Mouse (Mus musculus): ENCODE data around the gene Rcan3. TPM values are rescaled to one million over a fixed set of nuclear protein-coding genes. Genes with fewer than 3 reads are reported as not detected.

Rcan3 gene
- polyA plus RNA-seq, 1 experiment: 18.2 TPM

DNA sequence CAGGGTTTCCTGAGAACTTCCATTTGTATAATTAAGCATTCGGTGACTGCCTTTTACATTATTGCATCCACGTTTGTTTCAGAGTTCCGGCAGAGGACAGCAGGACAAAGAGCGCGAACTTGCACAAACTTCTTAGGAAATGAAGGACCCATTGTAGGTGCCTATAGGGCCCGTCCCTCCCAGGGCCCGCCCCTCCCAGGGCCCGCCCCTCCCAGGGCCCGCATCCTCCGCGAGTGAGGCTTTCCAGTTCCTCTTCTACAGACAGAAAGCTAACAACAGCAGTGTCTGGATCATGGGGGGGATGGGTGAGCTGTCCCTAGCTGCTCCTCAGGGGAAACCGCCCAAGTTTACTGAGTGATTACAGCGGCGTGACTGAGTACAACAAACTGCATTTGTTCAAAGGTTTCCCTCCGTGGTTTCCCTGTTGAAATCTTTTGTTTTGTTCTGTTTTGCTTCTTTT lies 5.6 kb upstream of the Rcan3 start:
- H3K4me3 ChIP-seq (ENCODE audit: insufficient read depth, low read length): no peak overlapping the region
- TF ChIP-seq CTCF (IDR thresholded peaks at IDR 0.05; ENCODE audit: borderline replicate concordance, insufficient read depth, low read length) (no peak), POLR2A (IDR thresholded peaks at IDR 0.05; ENCODE audit: low read depth, low read length) (peak; percentile 65)
- H3K27ac ChIP-seq (ENCODE audit: insufficient read depth, low read length): no peak overlapping the region
- 0 out of 2 replicates have a peak, but pooled peaks cover 2% of the 10 kb centered on the region for H3K4me1 ChIP-seq (ENCODE audit: control insufficient read depth, insufficient read depth, low read length)

DNA sequence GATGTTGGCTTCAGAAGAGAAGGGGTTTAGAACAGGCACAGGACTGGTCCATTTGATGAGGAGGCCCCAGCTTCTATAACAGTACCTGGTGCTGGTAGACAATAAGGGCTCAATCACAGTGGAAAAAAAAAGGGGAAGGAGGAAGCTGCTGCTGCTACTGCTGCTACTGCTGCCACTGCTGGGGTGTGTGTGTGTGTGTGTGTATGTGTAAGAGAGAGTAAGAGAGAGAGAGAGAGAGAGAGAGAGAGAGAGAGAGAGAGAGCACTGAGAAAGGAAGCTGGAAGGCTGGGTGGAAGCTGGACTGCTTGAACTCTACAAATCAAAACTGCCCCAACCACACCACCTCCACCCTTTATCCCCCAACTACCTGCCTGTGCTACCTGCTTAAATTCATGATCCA lies 4.3 kb upstream of the Rcan3 start:
- TF ChIP-seq CTCF (IDR thresholded peaks at IDR 0.05; ENCODE audit: borderline replicate concordance, insufficient read depth, low read length) (no peak), POLR2A (IDR thresholded peaks at IDR 0.05; ENCODE audit: low read depth, low read length) (no peak)
- 0 out of 2 replicates have a peak, but pooled peaks cover 2% of the 10 kb centered on the region for H3K4me1 ChIP-seq (ENCODE audit: control insufficient read depth, insufficient read depth, low read length)

DNA sequence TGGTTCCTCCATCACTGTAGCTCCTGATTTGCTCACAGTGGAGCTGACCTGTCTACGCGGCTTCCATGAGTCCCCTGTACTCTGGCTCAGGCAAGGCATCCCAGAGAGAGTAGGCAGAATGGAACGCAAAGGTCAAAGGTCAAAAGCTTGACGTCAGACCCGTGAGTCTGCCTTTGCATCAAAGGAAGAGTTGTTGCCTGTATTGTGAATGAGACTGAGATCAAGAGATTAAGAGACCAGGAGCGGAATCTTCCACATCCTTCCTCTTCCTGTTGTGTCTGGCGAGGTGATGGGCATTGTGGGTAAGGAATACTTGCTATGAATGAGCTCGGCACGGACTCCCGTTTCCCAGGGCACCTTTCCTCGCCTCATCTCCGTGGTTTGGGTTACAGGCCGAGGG lies 2.6 kb upstream of the Rcan3 start:
- Histone ChIP-seq H3K4me3 (ENCODE audit: insufficient read depth, low read length) (no peak overlapping the region), H3K27ac (ENCODE audit: insufficient read depth, low read length) (no peak overlapping the region), H3K4me1 (ENCODE audit: control insufficient read depth, insufficient read depth, low read length) (0 out of 2 replicates have a peak, but pooled peaks cover 2% of the 10 kb centered on the region)
- no peak for TF ChIP-seq CTCF (IDR thresholded peaks at IDR 0.05; ENCODE audit: borderline replicate concordance, insufficient read depth, low read length)
- no peak for TF ChIP-seq POLR2A (IDR thresholded peaks at IDR 0.05; ENCODE audit: low read depth, low read length)

More for the DNA sequence above, 4.3 kb upstream of the Rcan3 start:
- Histone ChIP-seq H3K27ac (ENCODE audit: insufficient read depth, low read length) (no peak overlapping the region), H3K4me3 (ENCODE audit: insufficient read depth, low read length) (no peak overlapping the region)

DNA sequence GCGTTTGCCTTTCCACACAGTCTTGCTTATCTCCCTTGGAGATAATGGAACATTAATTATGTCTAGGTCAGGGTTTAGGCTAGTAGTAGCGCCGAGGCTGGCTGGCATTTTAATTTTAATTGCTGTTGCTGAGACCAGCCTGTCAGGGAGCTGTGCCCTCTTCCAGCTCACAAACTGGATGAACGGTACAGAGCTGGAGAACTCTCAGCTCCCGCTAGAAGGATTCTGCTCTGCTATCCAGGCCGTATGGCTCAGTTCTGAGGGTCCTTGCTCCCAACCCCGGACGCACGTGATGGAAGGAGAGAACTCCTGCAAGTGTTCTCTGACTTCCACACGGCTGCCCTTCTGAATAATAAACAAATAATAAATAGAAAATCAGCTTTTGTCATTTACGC lies 739 bp upstream of the Rcan3 start:
- TF ChIP-seq CTCF (IDR thresholded peaks at IDR 0.05; ENCODE audit: borderline replicate concordance, insufficient read depth, low read length): no peak
- no peak for TF ChIP-seq POLR2A (IDR thresholded peaks at IDR 0.05; ENCODE audit: low read depth, low read length)
- no peaks in the 10 kb centered on the region for H3K4me1 ChIP-seq (ENCODE audit: control insufficient read depth, insufficient read depth, low read length)
- no peak overlapping the region for H3K27ac ChIP-seq (ENCODE audit: insufficient read depth, low read length)
- H3K4me3 ChIP-seq (ENCODE audit: insufficient read depth, low read length): peak overlapping the region; percentile 49

DNA sequence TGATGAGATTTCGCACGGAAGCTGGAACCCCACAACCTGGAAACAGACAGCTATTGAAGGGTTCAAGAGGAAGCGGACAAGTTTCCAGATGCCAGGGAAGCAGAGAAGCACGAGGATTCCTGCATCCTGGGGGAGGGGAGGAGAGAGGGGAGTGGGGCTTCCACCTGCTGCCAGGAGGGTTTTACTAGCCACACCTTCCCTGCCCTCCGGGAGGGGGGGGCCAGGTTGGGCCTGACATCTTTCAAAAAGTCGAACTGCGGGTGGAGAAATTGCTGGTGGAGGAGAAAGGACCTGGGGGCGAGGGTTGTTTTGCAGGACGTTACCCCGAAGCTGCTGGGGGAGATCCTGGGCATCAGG lies 589 bp downstream of the Rcan3 start:
- peak overlapping the region; percentile 69 for H3K4me3 ChIP-seq (ENCODE audit: insufficient read depth, low read length)
- TF ChIP-seq CTCF (IDR thresholded peaks at IDR 0.05; ENCODE audit: borderline replicate concordance, insufficient read depth, low read length) (no peak), POLR2A (IDR thresholded peaks at IDR 0.05; ENCODE audit: low read depth, low read length) (no peak)
- H3K4me1 ChIP-seq (ENCODE audit: control insufficient read depth, insufficient read depth, low read length): no peaks in the 10 kb centered on the region
- no peak overlapping the region for H3K27ac ChIP-seq (ENCODE audit: insufficient read depth, low read length)

DNA sequence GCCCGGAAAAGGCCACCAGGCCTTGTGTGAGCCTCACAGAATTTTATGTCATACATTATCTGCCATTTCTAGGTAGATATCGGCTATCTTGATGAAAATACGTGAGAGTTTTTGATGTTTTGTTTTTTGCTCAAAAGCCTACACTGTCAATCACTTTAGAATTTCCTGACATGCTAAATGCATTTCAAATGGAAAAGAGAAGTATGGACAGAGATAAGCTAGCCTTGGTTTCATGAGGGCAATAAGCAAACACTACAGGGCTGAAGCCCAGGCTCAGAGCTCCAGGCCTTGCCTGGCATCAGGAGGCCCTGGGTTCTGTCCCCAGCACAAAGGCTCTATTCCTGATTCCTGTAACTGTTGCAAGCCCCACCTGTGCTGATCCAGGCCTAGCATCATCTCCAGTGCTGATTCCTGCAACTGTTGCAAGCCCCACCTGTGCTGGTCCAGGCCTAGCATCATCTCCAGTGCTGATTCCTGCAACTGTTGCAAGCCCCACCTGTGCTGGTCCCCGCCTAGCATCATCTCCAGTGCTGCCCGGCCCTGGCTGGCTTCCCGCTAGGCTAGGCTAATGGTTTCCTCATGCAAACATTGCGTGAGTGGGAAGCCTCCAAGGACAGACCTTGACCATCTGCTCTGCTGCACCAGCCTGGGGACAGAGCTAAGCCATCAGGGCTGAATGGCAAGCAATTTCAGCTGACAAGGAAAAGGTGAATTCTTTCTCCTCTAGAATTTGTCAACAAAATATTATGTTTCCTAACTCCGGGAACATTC lies 3.5 kb downstream of the Rcan3 start:
- TF ChIP-seq POLR2A (IDR thresholded peaks at IDR 0.05; ENCODE audit: low read depth, low read length) (no peak), CTCF (IDR thresholded peaks at IDR 0.05; ENCODE audit: borderline replicate concordance, insufficient read depth, low read length) (no peak)
- Histone ChIP-seq H3K4me3 (ENCODE audit: insufficient read depth, low read length) (no peak overlapping the region), H3K27ac (ENCODE audit: insufficient read depth, low read length) (no peak overlapping the region), H3K4me1 (ENCODE audit: control insufficient read depth, insufficient read depth, low read length) (no peaks in the 10 kb centered on the region)

DNA sequence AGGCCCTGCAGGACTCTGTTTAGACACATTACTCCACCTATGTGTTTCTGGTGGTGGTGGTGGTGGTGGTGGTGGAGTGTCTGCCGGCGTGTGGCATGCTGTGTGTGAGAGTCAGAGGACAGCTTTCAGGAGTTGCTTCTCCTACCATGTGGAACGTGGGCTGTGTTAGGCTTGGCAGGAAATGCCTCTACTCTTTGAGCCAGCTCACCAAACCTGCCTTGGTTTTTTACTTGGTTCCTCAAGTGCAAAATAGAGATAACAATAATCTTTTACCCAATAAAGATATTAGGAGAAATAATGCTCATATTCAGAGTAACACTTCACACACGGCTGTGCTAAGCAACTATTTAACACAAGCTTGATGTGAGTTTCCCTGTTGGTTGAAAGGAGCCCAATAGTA lies 4.3 kb downstream of the Rcan3 start:
- TF ChIP-seq POLR2A (IDR thresholded peaks at IDR 0.05; ENCODE audit: low read depth, low read length) (no peak), CTCF (IDR thresholded peaks at IDR 0.05; ENCODE audit: borderline replicate concordance, insufficient read depth, low read length) (no peak)
- Histone ChIP-seq H3K4me3 (ENCODE audit: insufficient read depth, low read length) (no peak overlapping the region), H3K4me1 (ENCODE audit: control insufficient read depth, insufficient read depth, low read length) (no peaks in the 10 kb centered on the region), H3K27ac (ENCODE audit: insufficient read depth, low read length) (no peak overlapping the region)

DNA sequence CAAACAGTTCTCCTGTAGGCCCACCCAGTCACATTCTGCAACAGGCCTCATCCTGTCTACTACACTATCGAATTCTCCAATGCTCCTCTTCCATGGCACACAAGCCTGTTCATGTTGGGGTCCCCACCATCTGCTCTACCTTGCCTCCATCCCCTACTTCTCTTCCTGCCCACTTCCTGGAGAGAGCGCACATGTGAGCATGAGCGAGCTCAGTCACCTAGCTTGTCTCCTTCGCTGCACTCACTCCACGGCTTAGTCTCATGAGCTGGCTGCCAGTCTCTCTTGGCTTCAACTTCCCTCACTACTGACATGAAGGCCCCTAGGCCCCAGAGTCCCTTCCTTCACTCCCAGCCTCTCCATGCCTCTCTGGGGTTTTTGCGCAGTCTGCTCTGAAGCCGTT lies 7.1 kb downstream of the Rcan3 start:
- no peaks in the 10 kb centered on the region for H3K4me1 ChIP-seq (ENCODE audit: control insufficient read depth, insufficient read depth, low read length)
- no peak overlapping the region for H3K27ac ChIP-seq (ENCODE audit: insufficient read depth, low read length)
- TF ChIP-seq POLR2A (IDR thresholded peaks at IDR 0.05; ENCODE audit: low read depth, low read length) (no peak), CTCF (IDR thresholded peaks at IDR 0.05; ENCODE audit: borderline replicate concordance, insufficient read depth, low read length) (no peak)
- no peak overlapping the region for H3K4me3 ChIP-seq (ENCODE audit: insufficient read depth, low read length)

DNA sequence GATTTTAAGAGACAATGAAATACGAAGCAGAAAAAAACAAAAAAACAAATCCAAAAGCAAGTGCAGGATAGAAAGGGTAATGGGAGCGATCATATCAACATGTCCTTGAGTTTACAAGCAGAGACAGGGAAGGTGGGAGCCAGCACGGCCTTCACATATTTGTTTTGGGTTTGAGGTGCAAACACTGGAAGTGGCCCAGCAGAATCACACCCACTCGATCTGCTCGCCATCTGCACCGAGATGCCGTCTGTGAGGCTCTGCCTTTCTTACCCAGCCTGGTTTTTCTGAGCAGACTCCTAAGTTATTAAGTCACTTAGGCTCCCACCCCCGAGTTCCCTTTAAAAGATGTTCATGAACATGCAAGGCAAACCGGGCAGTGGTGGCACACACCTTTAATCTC lies 8.0 kb downstream of the Rcan3 start:
- Histone ChIP-seq H3K4me1 (ENCODE audit: control insufficient read depth, insufficient read depth, low read length) (no peaks in the 10 kb centered on the region), H3K4me3 (ENCODE audit: insufficient read depth, low read length) (no peak overlapping the region), H3K27ac (ENCODE audit: insufficient read depth, low read length) (no peak overlapping the region)
- no peak for TF ChIP-seq CTCF (IDR thresholded peaks at IDR 0.05; ENCODE audit: borderline replicate concordance, insufficient read depth, low read length)
- TF ChIP-seq POLR2A (IDR thresholded peaks at IDR 0.05; ENCODE audit: low read depth, low read length): no peak

DNA sequence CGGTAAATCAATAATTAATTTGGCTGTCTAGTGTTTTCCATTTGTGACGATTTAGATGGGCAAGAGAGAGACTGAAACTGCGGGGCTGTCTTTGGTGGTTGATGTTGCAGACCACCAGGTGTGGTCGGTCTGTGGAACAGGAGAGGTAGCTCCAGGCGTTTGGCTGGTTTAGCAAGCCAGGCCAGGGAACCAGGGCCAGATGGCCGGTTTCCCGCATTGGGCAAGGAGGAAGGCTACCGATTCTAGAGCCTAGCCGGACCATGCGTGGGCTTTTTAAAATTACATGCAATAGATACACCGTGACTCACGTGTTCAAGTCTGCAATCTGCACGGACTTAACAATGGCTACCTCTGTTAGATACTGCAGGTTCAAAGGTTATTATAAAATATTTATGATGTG lies 12.7 kb downstream of the Rcan3 start:
- TF ChIP-seq POLR2A (IDR thresholded peaks at IDR 0.05; ENCODE audit: low read depth, low read length) (no peak), CTCF (IDR thresholded peaks at IDR 0.05; ENCODE audit: borderline replicate concordance, insufficient read depth, low read length) (no peak)
- Histone ChIP-seq H3K4me1 (ENCODE audit: control insufficient read depth, insufficient read depth, low read length) (no peaks in the 10 kb centered on the region), H3K4me3 (ENCODE audit: insufficient read depth, low read length) (no peak overlapping the region), H3K27ac (ENCODE audit: insufficient read depth, low read length) (no peak overlapping the region)

Data from embryonic fibroblast, embryonic 13.5 days (primary cell).